Mouse (Mus musculus): ENCODE results near the gene Gm9758.
"Not testable (repeated sequence)": the region's sequence is repeated elsewhere in the genome, so short reads cannot be mapped to it uniquely, and the experiment has no call there.

DNA sequence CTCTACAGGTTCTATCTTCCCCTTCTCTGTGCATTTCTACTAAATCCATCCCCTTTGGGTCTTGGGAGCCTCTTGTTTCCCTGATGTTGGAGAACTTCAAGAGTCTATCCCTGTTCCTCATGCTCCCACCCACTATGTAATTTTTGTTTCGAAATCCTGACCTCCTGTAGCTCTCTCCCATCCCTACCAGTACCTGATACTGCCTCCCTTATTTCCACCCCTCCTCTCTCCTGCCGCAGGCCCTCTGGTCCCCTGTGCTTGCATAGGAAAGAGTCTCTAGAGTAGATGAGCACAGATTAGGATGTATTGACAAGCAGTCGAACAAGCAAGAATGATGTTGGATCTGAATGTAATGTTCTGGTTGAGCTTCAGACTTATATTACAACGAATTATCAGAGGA is 30.8 kb upstream of the Gm9758 start:
- not testable (repeated sequence) for TF ChIP-seq CTCF, EP300 (IDR thresholded peaks at IDR 0.05; ENCODE audit: low read depth)
